Comparison of ENCODE assay signal across 9 mouse cellular contexts in the genomic region with DNA sequence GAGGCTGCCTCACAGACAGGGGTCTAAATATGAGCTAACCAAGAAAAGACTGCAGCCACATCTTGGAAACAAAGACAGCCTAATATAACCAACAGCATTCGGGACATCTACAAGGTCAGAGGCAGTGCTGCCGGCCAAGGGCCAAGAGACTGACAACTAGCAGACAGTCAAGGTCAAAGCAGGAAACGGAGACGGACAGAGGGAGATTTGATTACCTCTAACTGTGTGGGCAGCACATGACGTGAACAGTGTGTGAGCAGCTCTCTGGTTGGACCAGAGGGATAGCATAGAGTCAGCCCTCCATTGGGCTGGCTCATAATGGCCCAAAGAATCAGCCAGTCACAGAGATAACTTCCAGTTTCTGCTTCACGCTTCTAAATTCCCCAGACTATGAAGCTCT.
A peak's percentile ranks its signal among the peaks of the same experiment; 100 is the strongest.
DNase-seq lines count a peak whose midpoint lies in the region.
"Had no signal": no experiment of that assay in that cellular context is flagged by ENCODE, and none has a peak within 500 bp of the region (broad histone marks: within the 10 kb centered on the region; RNA-seq: fewer than 3 reads in every experiment).

No protein-coding gene starts in this region.

- peaks cover 18% of the 10 kb centered on the region for H3K4me1 ChIP-seq in embryonic facial prominence, embryonic 10.5 days
- peaks cover 26% of the 10 kb centered on the region for H3K4me1 ChIP-seq in heart, embryonic 10.5 days

- H3K27me3 ChIP-seq in embryonic facial prominence, embryonic 10.5 days (replicated peaks; ENCODE audit: low read depth, poor library complexity, severe bottlenecking) = no peaks in the 10 kb centered on the region
- H3K27me3 ChIP-seq in heart, embryonic 10.5 days (ENCODE audit: insufficient read depth, poor library complexity, severe bottlenecking) = no peaks in the 10 kb centered on the region

- DNase-seq in lung, postnatal 10 days = peak; percentile 29
- DNase-seq in lung, postnatal 25 days (ENCODE audit: low spot score) = no peak
- DNase-seq in embryonic facial prominence, embryonic 10.5 days (ENCODE audit: low spot score) = peak; percentile 33
- peak; percentile 80 for DNase-seq in heart, embryonic 10.5 days (ENCODE audit: low spot score)
- DNase-seq in kidney, postnatal 25 days = peak; percentile 23 to 46
- DNase-seq in thymus, postnatal 36 days = no peak
- DNase-seq in layer of hippocampus, adult 18-20 months (ENCODE audit: low spot score in 2 of 2) = no peak
- no peak for DNase-seq in left cerebral cortex, postnatal 14 days (ENCODE audit: low spot score in 2 of 2)
- DNase-seq: layer of hippocampus, adult 9-11 months had no signal

- 49% methylated on average over 6 of the region's 6 CpGs for WGBS in embryonic facial prominence, embryonic 10.5 days
- 16% methylated on average over 6 of the region's 6 CpGs for WGBS in heart, embryonic 10.5 days

- H3K27ac ChIP-seq in embryonic facial prominence, embryonic 10.5 days (replicated peaks) = peak overlapping the region; percentile 55; the same call in 1 of the 2 replicates
- H3K27ac ChIP-seq in heart, embryonic 10.5 days = peak overlapping the region; percentile 88

- no peaks in the 10 kb centered on the region for H3K9me3 ChIP-seq in embryonic facial prominence, embryonic 10.5 days
- H3K9me3 ChIP-seq in heart, embryonic 10.5 days = no peaks in the 10 kb centered on the region

- intact Hi-C loops in left cerebral cortex, postnatal 14 days (cut with DNase I) = no loop called here

- H3K4me3 ChIP-seq in embryonic facial prominence, embryonic 10.5 days = no peak overlapping the region
- H3K4me3 ChIP-seq in heart, embryonic 10.5 days = no peak overlapping the region

- H3K36me3 ChIP-seq in embryonic facial prominence, embryonic 10.5 days (replicated peaks) = no peaks in the 10 kb centered on the region
- H3K36me3 ChIP-seq in heart, embryonic 10.5 days = no peaks in the 10 kb centered on the region

Comparison
In these comparisons a context has a peak if more than half of its experiments do, and no peak if none do; other contexts are left out.
1. DNase-seq: peak in lung, postnatal 10 days (single experiment), embryonic facial prominence, embryonic 10.5 days (single experiment), heart, embryonic 10.5 days (single experiment) and kidney, postnatal 25 days (2 of 2); none in lung, postnatal 25 days (single experiment), thymus, postnatal 36 days (0 of 2), layer of hippocampus, adult 18-20 months (0 of 2) and left cerebral cortex, postnatal 14 days (0 of 2).